Mouse (Mus musculus): Measurements from ENCODE around the gene Smgc. TPM values are rescaled to one million over a fixed set of nuclear protein-coding genes. Genes with fewer than 3 reads are reported as not detected.

The Smgc gene
- polyA plus RNA-seq (2015; fragmentation: Illumina TruSeq; extraction: RNeasy Lipid Tissue Mini Kit (QIAGEN cat#74804); ENCODE audit: insufficient read depth, low replicate concordance): not detected

DNA sequence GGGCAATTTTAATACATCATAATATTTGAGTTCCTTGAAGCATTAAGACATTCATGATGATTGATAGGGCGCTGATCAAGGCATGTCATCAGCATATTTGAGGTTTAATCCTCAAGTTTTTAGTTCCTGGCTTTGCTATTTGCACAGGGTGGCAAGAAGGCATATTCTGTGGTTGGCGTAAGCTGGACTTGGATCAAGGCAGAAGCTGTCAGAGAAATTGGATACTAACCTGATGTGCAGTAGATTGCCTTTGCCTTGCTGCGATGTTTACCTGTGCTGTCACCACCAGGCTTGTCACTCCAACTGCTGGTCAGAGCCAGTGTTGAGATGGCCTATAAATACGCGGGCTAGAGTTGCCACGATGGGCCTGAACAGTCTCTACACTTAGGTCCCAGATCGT is at the start of gene Smgc:
Smgc (plus strand) TSS at position 301 of the 400 bp plus-strand sequence.

Other genes starting within 250 kb of the Smgc start
- 147 TPM for gene Lrrk2, start 165.1 kb upstream of the Smgc start, polyA plus RNA-seq (2015; fragmentation: Illumina TruSeq; extraction: RNeasy Lipid Tissue Mini Kit (QIAGEN cat#74804); ENCODE audit: insufficient read depth, low replicate concordance)
- 0.55 TPM for gene Cntn1, start 212.9 kb downstream of the Smgc start, polyA plus RNA-seq (2015; fragmentation: Illumina TruSeq; extraction: RNeasy Lipid Tissue Mini Kit (QIAGEN cat#74804); ENCODE audit: insufficient read depth, low replicate concordance)